Comparison of ENCODE assay signal across 8 mouse cellular contexts in genomic region chr3:122273407-122274240, GRCm38 (mm10). TPM values are rescaled to one million over a fixed set of nuclear protein-coding genes. Genes with fewer than 3 reads are reported as not detected.
A peak's percentile ranks its signal among the peaks of the same experiment; 100 is the strongest.
DNase-seq lines count a peak whose midpoint lies in the region; ATAC-seq and TF ChIP-seq lines count a peak whose summit lies in the region.

No protein-coding gene starts in this region.

- H3K4me1 ChIP-seq in heart, embryonic 13.5 days: peaks cover 36% of the 10 kb centered on the region
- H3K4me1 ChIP-seq in MEL (ENCODE audit: control insufficient read depth in 1 of 2, insufficient read depth in 2 of 2, low read length in 2 of 2): peaks cover 8 to 30% of the 10 kb centered on the region in 2 experiments; a peak in 3 of 4 replicates
- peaks cover 4% of the 10 kb centered on the region; the same call in 1 of the 2 replicates for H3K4me1 ChIP-seq in forebrain, postnatal 0 days (ENCODE audit: insufficient read depth)
- H3K4me1 ChIP-seq in liver, postnatal 0 days (ENCODE audit: insufficient read depth): peaks cover 20% of the 10 kb centered on the region

- TF ChIP-seq RAD21 in MEL (IDR thresholded peaks at IDR 0.05; ENCODE audit: low read depth, low read length): no peak

- H3K4me3 ChIP-seq in heart, embryonic 13.5 days: peak overlapping the region; percentile 91
- H3K4me3 ChIP-seq in MEL (ENCODE audit: control insufficient read depth in 1 of 2, insufficient read depth in 1 of 2, low read depth in 2 of 2, low read length in 2 of 2): peak overlapping the region; percentile 55 to 89
- peak overlapping the region; percentile 98 for H3K4me3 ChIP-seq in forebrain, postnatal 0 days (ENCODE audit: low read depth, low read length)
- H3K4me3 ChIP-seq in liver, postnatal 0 days (ENCODE audit: low read depth, low read length): peak overlapping the region; percentile 100

- H3K79me2 ChIP-seq in MEL (ENCODE audit: control insufficient read depth, insufficient read depth, low read length, poor library complexity): peaks cover 40% of the 10 kb centered on the region

- H3K27ac ChIP-seq in heart, embryonic 13.5 days (replicated peaks): 0 out of 2 replicates have a peak overlapping the region, but pooled peaks have one; percentile 43
- H3K27ac ChIP-seq in MEL (ENCODE audit: control insufficient read depth, low read depth, low read length): peak overlapping the region; percentile 55
- peak overlapping the region; percentile 78 for H3K27ac ChIP-seq in forebrain, postnatal 0 days (ENCODE audit: low read depth, low read length)
- peak overlapping the region; percentile 89; the same call in 1 of the 2 replicates for H3K27ac ChIP-seq in liver, postnatal 0 days (ENCODE audit: low read depth)

- no peak; a peak in 1 of 4 replicates for TF ChIP-seq EP300 in MEL (IDR thresholded peaks at IDR 0.05; ENCODE audit: low read depth in 1 of 2, low read length in 2 of 2)
- no peak for TF ChIP-seq EP300 in liver, postnatal 0 days (IDR thresholded peaks at IDR 0.05; ENCODE audit: low read depth)

- DNase-seq in heart, adult 9 months (ENCODE audit: low spot score in 2 of 2): no peak
- peak; percentile 57 for DNase-seq in MEL (ENCODE audit: low read depth, low spot score)
- no peak for DNase-seq in forebrain, postnatal 0 days
- no peak for DNase-seq in liver, postnatal 0 days
- DNase-seq in layer of hippocampus, adult 9-11 months: no peak
- no peak for DNase-seq in ovary, adult 18-20 months (ENCODE audit: low spot score)
- DNase-seq in thymus, postnatal 4 days: no peak

- WGBS in heart, embryonic 13.5 days: 13% methylated on average over 19 of the region's 20 CpGs
- WGBS in forebrain, postnatal 0 days: 8% methylated on average over 19 of the region's 20 CpGs
- 11% methylated on average over 20 of the region's 20 CpGs for WGBS in liver, postnatal 0 days (ENCODE audit: insufficient replicate concordance)

- H3K4me2 ChIP-seq in heart, embryonic 13.5 days: peak overlapping the region; percentile 86
- peak overlapping the region; percentile 39 for H3K4me2 ChIP-seq in forebrain, postnatal 0 days (ENCODE audit: low read depth)
- peak overlapping the region; percentile 93 for H3K4me2 ChIP-seq in liver, postnatal 0 days (ENCODE audit: low read depth, low read length)

- no peaks in the 10 kb centered on the region for H3K9me3 ChIP-seq in heart, embryonic 13.5 days
- no peaks in the 10 kb centered on the region for H3K9me3 ChIP-seq in MEL (replicated peaks; ENCODE audit: insufficient read depth, low read length)
- H3K9me3 ChIP-seq in forebrain, postnatal 0 days (ENCODE audit: low read length): no peaks in the 10 kb centered on the region
- no peaks in the 10 kb centered on the region for H3K9me3 ChIP-seq in liver, postnatal 0 days (ENCODE audit: low read length)

- no peak for ATAC-seq in heart, embryonic 13.5 days (ENCODE audit: extremely low read depth, insufficient number of reproducible peaks, low FRiP score, low TSS enrichment)
- ATAC-seq in forebrain, postnatal 0 days: peak; percentile 92
- no peak for ATAC-seq in liver, postnatal 0 days

- H3K27me3 ChIP-seq in heart, embryonic 13.5 days (replicated peaks): no peaks in the 10 kb centered on the region
- H3K27me3 ChIP-seq in MEL (ENCODE audit: control insufficient read depth in 1 of 2, insufficient read depth in 2 of 2, low read length in 2 of 2): no peaks in the 10 kb centered on the region
- no peaks in the 10 kb centered on the region for H3K27me3 ChIP-seq in forebrain, postnatal 0 days (ENCODE audit: insufficient read depth, low read length)
- no peaks in the 10 kb centered on the region for H3K27me3 ChIP-seq in liver, postnatal 0 days (ENCODE audit: insufficient read depth, low read length)

- peaks cover 35% of the 10 kb centered on the region for H3K36me3 ChIP-seq in heart, embryonic 13.5 days
- H3K36me3 ChIP-seq in MEL (ENCODE audit: control insufficient read depth in 1 of 2, insufficient read depth in 2 of 2, low read length in 2 of 2): peaks cover 1 to 35% of the 10 kb centered on the region in 2 experiments
- H3K36me3 ChIP-seq in forebrain, postnatal 0 days (ENCODE audit: insufficient read depth): peaks cover 21% of the 10 kb centered on the region
- peaks cover 27% of the 10 kb centered on the region for H3K36me3 ChIP-seq in liver, postnatal 0 days (replicated peaks; ENCODE audit: insufficient read depth, low read length)

- no peak; a peak in 1 of 4 replicates for TF ChIP-seq POLR2A in MEL (IDR thresholded peaks at IDR 0.05; ENCODE audit: control insufficient read depth in 1 of 2, insufficient read depth in 1 of 2, low read depth in 1 of 2, low read length in 2 of 2, poor library complexity in 1 of 2)

- no peak for TF ChIP-seq CTCF in MEL (IDR thresholded peaks at IDR 0.05 in 2 of 3, conservative IDR thresholded peaks at IDR 0.05 in 1 of 3; ENCODE audit: control insufficient read depth in 1 of 3, insufficient read depth in 1 of 3, low read depth in 2 of 3, low read length in 3 of 3, poor library complexity in 1 of 3, severe bottlenecking in 1 of 3)
- peak; percentile 27; the same call in 1 of the 2 replicates for TF ChIP-seq CTCF in forebrain, postnatal 0 days (IDR thresholded peaks at IDR 0.05; ENCODE audit: low read depth)
- TF ChIP-seq CTCF in liver, postnatal 0 days (IDR thresholded peaks at IDR 0.05; ENCODE audit: low read depth): peak; percentile 13; the same call in 1 of the 2 replicates

- peak overlapping the region; percentile 78 for H3K9ac ChIP-seq in heart, embryonic 13.5 days
- H3K9ac ChIP-seq in MEL (ENCODE audit: control insufficient read depth, low read depth, low read length, poor library complexity, severe bottlenecking): peak overlapping the region; percentile 74
- peak overlapping the region; percentile 84 for H3K9ac ChIP-seq in forebrain, postnatal 0 days
- H3K9ac ChIP-seq in liver, postnatal 0 days (replicated peaks): peak overlapping the region; percentile 98

TF ChIP-seq in MEL, 35 proteins besides CTCF, POLR2A, EP300 and RAD21:
- no peak for TF ChIP-seq NELFE (IDR thresholded peaks at IDR 0.05; ENCODE audit: low read depth, low read length)
- peak; percentile 63 for TF ChIP-seq BHLHE40 (IDR thresholded peaks at IDR 0.05; ENCODE audit: borderline replicate concordance, low read depth, low read length)
- TF ChIP-seq MXI1 (IDR thresholded peaks at IDR 0.05; ENCODE audit: low read depth, low read length): peak; percentile 45; the same call in 1 of the 2 replicates
- no peak for TF ChIP-seq UBTF (IDR thresholded peaks at IDR 0.05; ENCODE audit: borderline replicate concordance, insufficient read depth, low read depth, low read length)
- TF ChIP-seq SIN3A (IDR thresholded peaks at IDR 0.05; ENCODE audit: low read length): 0 out of 2 replicates have a peak, but pooled peaks have one; percentile 54
- peak; percentile 41; the same call in 1 of the 2 replicates for TF ChIP-seq ZMIZ1 (IDR thresholded peaks at IDR 0.05; ENCODE audit: low read depth, low read length)
- peak; percentile 52; the same call in 1 of the 2 replicates for TF ChIP-seq RCOR1 (IDR thresholded peaks at IDR 0.05; ENCODE audit: low read depth, low read length)
- peak; percentile 85 for TF ChIP-seq ZNF384 (IDR thresholded peaks at IDR 0.05; ENCODE audit: low read depth, low read length)
- TF ChIP-seq CHD1 (IDR thresholded peaks at IDR 0.05; ENCODE audit: low read depth, low read length): peak; percentile 38; the same call in 1 of the 2 replicates
- TF ChIP-seq USF1 (IDR thresholded peaks at IDR 0.05; ENCODE audit: low read depth, low read length): no peak
- TF ChIP-seq MYB (IDR thresholded peaks at IDR 0.05; ENCODE audit: low read depth, low read length): 0 out of 2 replicates have a peak, but pooled peaks have one; percentile 43
- peak; percentile 66; the same call in 1 of the 2 replicates for TF ChIP-seq CHD2 (IDR thresholded peaks at IDR 0.05; ENCODE audit: low read length)

RNA-seq across cellular contexts. Expression of gene Dnttip2, which starts 0.6 kb away (rescaled TPM):
- polyA plus RNA-seq in heart, embryonic 13.5 days (2015; fragmentation: Nextera tagmentation; extraction: Ambion mirVana): 44.5 and 45.0 TPM in 2 replicates
- 70.6 and 84.4 TPM in 2 replicates for total RNA-seq in MEL (2012; rRNA removed)
- polyA plus RNA-seq in MEL (2012; ENCODE audit: insufficient read depth in 1 of 2, insufficient read length in 2 of 2, low read depth in 1 of 2, low replicate concordance in 2 of 2, missing spikeins in 1 of 2): 10 to 100 TPM in 1 of 2 experiments, not detected in 1; 90.5 TPM
- total RNA-seq in forebrain, postnatal 0 days (2014; rRNA removed): 18.5 and 23.9 TPM in 2 replicates
- polyA plus RNA-seq in forebrain, postnatal 0 days (2015; fragmentation: Nextera tagmentation; extraction: Ambion mirVana): 50.2 and 52.1 TPM in 2 replicates
- polyA plus RNA-seq in liver, postnatal 0 days (2015; fragmentation: Nextera tagmentation; extraction: Ambion mirVana): 23.8 and 25.3 TPM in 2 replicates

RNA-seq across cellular contexts. Expression of gene Bcar3, which starts 20.3 kb away (rescaled TPM):
- polyA plus RNA-seq in heart, embryonic 13.5 days (2015; fragmentation: Nextera tagmentation; extraction: Ambion mirVana): 3.6 and 4.8 TPM in 2 replicates
- not detected in 2 replicates for total RNA-seq in MEL (2012; rRNA removed)
- polyA plus RNA-seq in MEL (2012; ENCODE audit: insufficient read depth in 1 of 2, insufficient read length in 2 of 2, low read depth in 1 of 2, low replicate concordance in 2 of 2, missing spikeins in 1 of 2): not detected
- 9.5 and 11.4 TPM in 2 replicates for total RNA-seq in forebrain, postnatal 0 days (2014; rRNA removed)
- 6.4 and 7.3 TPM in 2 replicates for polyA plus RNA-seq in forebrain, postnatal 0 days (2015; fragmentation: Nextera tagmentation; extraction: Ambion mirVana)
- 11.2 and 12.6 TPM in 2 replicates for polyA plus RNA-seq in liver, postnatal 0 days (2015; fragmentation: Nextera tagmentation; extraction: Ambion mirVana)

RNA-seq across cellular contexts. Expression of gene Gclm, which starts 28.3 kb away (rescaled TPM):
- polyA plus RNA-seq in heart, embryonic 13.5 days (2015; fragmentation: Nextera tagmentation; extraction: Ambion mirVana): 80.1 and 90.0 TPM in 2 replicates
- 121 and 123 TPM in 2 replicates for total RNA-seq in MEL (2012; rRNA removed)
- 100 to 1,000 TPM; 174 to 334 TPM for polyA plus RNA-seq in MEL (2012; ENCODE audit: insufficient read depth in 1 of 2, insufficient read length in 2 of 2, low read depth in 1 of 2, low replicate concordance in 2 of 2, missing spikeins in 1 of 2)
- 20.5 and 29.4 TPM in 2 replicates for total RNA-seq in forebrain, postnatal 0 days (2014; rRNA removed)
- 40.1 and 58.3 TPM in 2 replicates for polyA plus RNA-seq in forebrain, postnatal 0 days (2015; fragmentation: Nextera tagmentation; extraction: Ambion mirVana)
- polyA plus RNA-seq in liver, postnatal 0 days (2015; fragmentation: Nextera tagmentation; extraction: Ambion mirVana): 391 and 407 TPM in 2 replicates

Comparison
In these comparisons a context has a peak if more than half of its experiments do, and no peak if none do; other contexts are left out.
1. H3K4me2 ChIP-seq: peak in every context shown above with its lines; median percentile 93 in liver, postnatal 0 days; 86 in heart, embryonic 13.5 days; 39 in forebrain, postnatal 0 days.
2. CTCF ChIP-seq: peak in forebrain, postnatal 0 days (single experiment) and liver, postnatal 0 days (single experiment); none in MEL (0 of 3).
3. Peak in every context shown above with its lines, with median percentiles within 50 percentile points of each other: H3K27ac ChIP-seq, H3K4me3 ChIP-seq and H3K9ac ChIP-seq.